ENCODE assay signal across 15 mouse cellular contexts in the genomic region with DNA sequence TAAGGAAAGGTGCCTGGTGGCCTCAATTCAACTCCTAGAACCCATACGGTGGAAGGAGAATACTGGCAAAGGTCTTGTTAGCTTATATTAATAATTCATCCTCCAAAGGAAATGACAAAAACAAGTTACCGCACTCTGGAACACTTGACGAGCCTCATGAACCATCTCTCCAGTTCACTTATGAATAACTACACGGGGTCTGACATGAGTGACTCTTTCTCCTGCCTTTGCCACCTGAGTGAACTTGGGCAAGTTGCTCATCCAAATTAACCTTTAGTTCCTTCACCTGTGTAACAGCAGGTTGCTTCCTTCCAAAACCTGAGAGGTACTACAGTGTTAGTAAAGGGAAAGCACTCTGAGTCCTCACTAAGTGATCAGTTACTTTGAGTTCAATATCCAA. TPM values are rescaled to one million over a fixed set of nuclear protein-coding genes. Genes with fewer than 3 reads are reported as not detected.
DNase-seq lines count a peak whose midpoint lies in the region; ATAC-seq and TF ChIP-seq lines count a peak whose summit lies in the region.
"Had no signal": no experiment of that assay in that cellular context is flagged by ENCODE, and none has a peak within 500 bp of the region (broad histone marks: within the 10 kb centered on the region; RNA-seq: fewer than 3 reads in every experiment).

No protein-coding gene starts in this region.

- TF ChIP-seq EP300 in lung, postnatal 0 days (IDR thresholded peaks at IDR 0.05): no peak

- H3K4me3 ChIP-seq in heart, embryonic 13.5 days: no peak overlapping the region; the same call in 1 of the 2 replicates
- H3K4me3 ChIP-seq in lung, embryonic 15.5 days: no peak overlapping the region; the same call in 1 of the 2 replicates
- no peak overlapping the region for H3K4me3 ChIP-seq in lung, postnatal 0 days (ENCODE audit: low read depth, low read length)
- peak overlapping the region; percentile 95 for H3K4me3 ChIP-seq in liver, embryonic 13.5 days (replicated peaks)
- no peak overlapping the region for H3K4me3 ChIP-seq in midbrain, embryonic 16.5 days (ENCODE audit: low read depth, low read length)

- WGBS in heart, embryonic 13.5 days: 92% methylated on average over 4 of the region's 4 CpGs
- 85% methylated on average over 4 of the region's 4 CpGs for WGBS in lung, embryonic 15.5 days
- WGBS in lung, postnatal 0 days: 73% methylated on average over 4 of the region's 4 CpGs
- 84% methylated on average over 4 of the region's 4 CpGs for WGBS in liver, embryonic 13.5 days (ENCODE audit: insufficient replicate concordance)
- WGBS in midbrain, embryonic 16.5 days: 96% methylated on average over 4 of the region's 4 CpGs

- no peaks in the 10 kb centered on the region for H3K9me3 ChIP-seq in heart, embryonic 13.5 days
- H3K9me3 ChIP-seq in lung, embryonic 15.5 days: no peaks in the 10 kb centered on the region
- H3K9me3 ChIP-seq in lung, postnatal 0 days (ENCODE audit: low read length): no peaks in the 10 kb centered on the region
- no peaks in the 10 kb centered on the region for H3K9me3 ChIP-seq in liver, embryonic 13.5 days (replicated peaks)
- H3K9me3 ChIP-seq in midbrain, embryonic 16.5 days (replicated peaks; ENCODE audit: control insufficient read depth, low read length, poor library complexity, severe bottlenecking): no peaks in the 10 kb centered on the region

- peaks cover 43% of the 10 kb centered on the region for H3K4me1 ChIP-seq in heart, embryonic 13.5 days
- peaks cover 20% of the 10 kb centered on the region for H3K4me1 ChIP-seq in lung, embryonic 15.5 days
- peaks cover 9% of the 10 kb centered on the region; the same call in 1 of the 2 replicates for H3K4me1 ChIP-seq in lung, postnatal 0 days (ENCODE audit: insufficient read depth, low read depth, low read length)
- peaks cover 67% of the 10 kb centered on the region for H3K4me1 ChIP-seq in liver, embryonic 13.5 days (replicated peaks)
- H3K4me1 ChIP-seq in midbrain, embryonic 16.5 days (ENCODE audit: control insufficient read depth, insufficient read depth, low read length): peaks cover 15% of the 10 kb centered on the region

- DNase-seq in heart, adult 18-20 months: no peak
- no peak for DNase-seq in lung, postnatal 0 days (ENCODE audit: low spot score)
- DNase-seq in liver, embryonic 13.5 days: no peak
- DNase-seq in spleen, postnatal 4 days (ENCODE audit: low spot score in 2 of 2): no peak
- DNase-seq: adrenal gland, adult 2 months; cerebellum, adult 11-12 months; cerebellum, postnatal 36 days; forebrain, postnatal 0 days; heart, postnatal 10 days; lung, adult 2 months; right cerebral cortex, postnatal 25 days had no signal

- H3K4me2 ChIP-seq in heart, embryonic 13.5 days: peak overlapping the region; percentile 91; the same call in 1 of the 2 replicates
- peak overlapping the region; percentile 72; the same call in 1 of the 2 replicates for H3K4me2 ChIP-seq in lung, embryonic 15.5 days
- H3K4me2 ChIP-seq in lung, postnatal 0 days (replicated peaks; ENCODE audit: low read depth, low read length): no peak overlapping the region
- peak overlapping the region; percentile 76; the same call in 1 of the 2 replicates for H3K4me2 ChIP-seq in liver, embryonic 13.5 days
- peak overlapping the region; percentile 3; the same call in 1 of the 2 replicates for H3K4me2 ChIP-seq in midbrain, embryonic 16.5 days (ENCODE audit: low read length)

- ATAC-seq in heart, embryonic 13.5 days (ENCODE audit: extremely low read depth, insufficient number of reproducible peaks, low FRiP score, low TSS enrichment): no peak
- no peak for ATAC-seq in lung, embryonic 15.5 days (ENCODE audit: borderline replicate concordance, extremely low read depth, low FRiP score, low TSS enrichment)
- no peak for ATAC-seq in lung, postnatal 0 days
- ATAC-seq in liver, embryonic 13.5 days (ENCODE audit: low read depth): no peak
- no peak for ATAC-seq in midbrain, embryonic 16.5 days
- ATAC-seq: forebrain, postnatal 0 days; intestine, embryonic 16.5 days had no signal

- peaks cover 7% of the 10 kb centered on the region for H3K36me3 ChIP-seq in heart, embryonic 13.5 days
- H3K36me3 ChIP-seq in lung, embryonic 15.5 days: 0 out of 2 replicates have a peak, but pooled peaks cover 4% of the 10 kb centered on the region
- no peaks in the 10 kb centered on the region for H3K36me3 ChIP-seq in lung, postnatal 0 days (ENCODE audit: insufficient read depth, low read length)
- peaks cover 4% of the 10 kb centered on the region; the same call in 1 of the 2 replicates for H3K36me3 ChIP-seq in liver, embryonic 13.5 days
- no peaks in the 10 kb centered on the region for H3K36me3 ChIP-seq in midbrain, embryonic 16.5 days (ENCODE audit: control insufficient read depth, insufficient read depth, low read length)

- TF ChIP-seq CTCF in lung, postnatal 0 days (IDR thresholded peaks at IDR 0.05): no peak

- no peak overlapping the region for H3K27ac ChIP-seq in heart, embryonic 13.5 days (replicated peaks)
- H3K27ac ChIP-seq in lung, embryonic 15.5 days: no peak overlapping the region
- no peak overlapping the region for H3K27ac ChIP-seq in lung, postnatal 0 days (ENCODE audit: low read length)
- H3K27ac ChIP-seq in liver, embryonic 13.5 days: no peak overlapping the region
- no peak overlapping the region for H3K27ac ChIP-seq in midbrain, embryonic 16.5 days (ENCODE audit: low read length)

- H3K9ac ChIP-seq in heart, embryonic 13.5 days: no peak overlapping the region
- no peak overlapping the region for H3K9ac ChIP-seq in lung, embryonic 15.5 days
- no peak overlapping the region for H3K9ac ChIP-seq in lung, postnatal 0 days (replicated peaks; ENCODE audit: low read depth)
- H3K9ac ChIP-seq in liver, embryonic 13.5 days: no peak overlapping the region
- H3K9ac ChIP-seq in midbrain, embryonic 16.5 days (ENCODE audit: low read depth, low read length): no peak overlapping the region
- H3K9ac ChIP-seq: forebrain, postnatal 0 days had no signal

- no peaks in the 10 kb centered on the region for H3K27me3 ChIP-seq in heart, embryonic 13.5 days (replicated peaks)
- no peaks in the 10 kb centered on the region for H3K27me3 ChIP-seq in lung, embryonic 15.5 days
- H3K27me3 ChIP-seq in lung, postnatal 0 days (replicated peaks; ENCODE audit: insufficient read depth, low read length): no peaks in the 10 kb centered on the region
- no peaks in the 10 kb centered on the region for H3K27me3 ChIP-seq in liver, embryonic 13.5 days
- no peaks in the 10 kb centered on the region for H3K27me3 ChIP-seq in midbrain, embryonic 16.5 days (ENCODE audit: control insufficient read depth, insufficient read depth, low read depth, low read length)

RNA-seq across cellular contexts. Expression of a gene that starts 2.4 kb away (rescaled TPM):
- 23.7 and 23.9 TPM in 2 replicates for polyA plus RNA-seq in heart, embryonic 13.5 days (2015; fragmentation: Nextera tagmentation; extraction: Ambion mirVana)
- 100 to 1,000 TPM; 114 to 116 TPM for total RNA-seq in heart, adult 18-20 months (2021)
- 24.1 and 27.3 TPM in 2 replicates for polyA plus RNA-seq in lung, embryonic 15.5 days (2015; fragmentation: Nextera tagmentation; extraction: Ambion mirVana)
- polyA plus RNA-seq in lung, postnatal 0 days (2015; fragmentation: Nextera tagmentation; extraction: Ambion mirVana): 18.3 and 20.6 TPM in 2 replicates
- 12.7 and 16.2 TPM in 2 replicates for polyA plus RNA-seq in liver, embryonic 13.5 days (2015; fragmentation: Nextera tagmentation; extraction: Ambion mirVana)
- 99.8 and 106 TPM in 2 replicates for polyA plus RNA-seq in midbrain, embryonic 16.5 days (2015; fragmentation: Nextera tagmentation; extraction: Ambion mirVana)

RNA-seq across cellular contexts. Expression of a gene that starts 36.7 kb away (rescaled TPM):
- 9.2 TPM in 2 replicates for polyA plus RNA-seq in heart, embryonic 13.5 days (2015; fragmentation: Nextera tagmentation; extraction: Ambion mirVana)
- 10 to 100 TPM; 33.7 to 35.8 TPM for total RNA-seq in heart, adult 18-20 months (2021)
- 6.4 and 6.8 TPM in 2 replicates for polyA plus RNA-seq in lung, embryonic 15.5 days (2015; fragmentation: Nextera tagmentation; extraction: Ambion mirVana)
- 12.2 and 13.5 TPM in 2 replicates for polyA plus RNA-seq in lung, postnatal 0 days (2015; fragmentation: Nextera tagmentation; extraction: Ambion mirVana)
- polyA plus RNA-seq in liver, embryonic 13.5 days (2015; fragmentation: Nextera tagmentation; extraction: Ambion mirVana): 5.0 and 5.3 TPM in 2 replicates
- polyA plus RNA-seq in midbrain, embryonic 16.5 days (2015; fragmentation: Nextera tagmentation; extraction: Ambion mirVana): 8.7 and 12.8 TPM in 2 replicates
